Mouse (Mus musculus) embryonic stem cell, embryonic (primary cell): ENCODE data around the gene Eif4e3.

ENCODE experiments used
- CTCF ChIA-PET, 4 experiments: fragments of 300-600 bp in 2 of 4; fragments of 350-600 bp in 2 of 4; sonication (Branson Sonifier 250); formaldehyde crosslinking; loops; one replicate each; lab custom pipeline; 2022; ENCODE audit warnings: inconsistent platforms in 2 of 4; lab: Charles Lee
- POLR2A ChIA-PET, 4 experiments: fragments of 300-600 bp in 2 of 4; fragments of 350-600 bp in 2 of 4; sonication (Branson Sonifier 250); formaldehyde crosslinking; loops; one replicate each; lab custom pipeline; 2022; ENCODE audit warnings: antibody characterized with exemption in 4 of 4, inconsistent platforms in 1 of 4; lab: Charles Lee

The Eif4e3 gene

DNA sequence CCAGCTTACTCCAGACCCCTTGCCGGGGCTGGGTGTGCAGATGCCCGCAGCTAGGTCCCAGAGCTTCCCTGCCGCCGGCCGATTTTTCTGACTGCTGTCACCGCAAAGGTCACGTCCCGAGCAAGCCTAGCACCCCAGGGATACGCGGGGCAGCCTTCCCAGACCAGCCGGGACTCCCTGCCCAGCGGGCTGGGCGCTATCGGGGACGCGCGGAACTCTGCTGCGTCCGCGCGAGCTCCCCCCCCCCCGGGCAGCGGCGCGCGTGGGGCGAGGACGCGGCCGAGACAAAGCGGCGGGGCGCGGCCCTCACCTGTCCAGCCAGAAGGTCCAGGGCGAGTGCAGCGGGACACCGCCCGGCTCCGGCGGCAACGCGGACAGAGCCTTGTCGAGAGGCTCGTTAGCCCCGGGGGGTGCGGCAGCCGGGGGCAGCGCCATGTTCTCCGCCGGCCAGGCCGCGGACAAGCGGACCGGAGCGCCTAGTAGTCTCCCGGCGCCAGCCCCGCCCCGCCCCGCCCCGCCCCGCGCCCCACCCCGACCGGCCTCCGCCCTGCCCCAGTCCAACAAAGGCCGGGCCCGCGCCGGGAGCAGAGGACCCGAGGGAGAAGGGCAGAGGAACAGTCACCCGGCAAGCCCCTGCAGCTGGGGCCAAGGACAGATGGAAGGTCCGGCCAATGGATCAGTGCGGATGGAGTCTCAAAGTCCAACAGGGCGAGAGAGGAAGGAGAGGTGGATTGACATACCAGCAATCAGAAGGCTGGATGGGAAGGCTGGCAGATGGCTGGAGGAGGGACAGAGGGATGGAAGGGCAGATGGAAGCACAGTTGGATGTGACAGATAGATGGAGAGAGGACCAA lies at the start of gene Eif4e3, which contains the start of gene Gm20696:
Gene Eif4e3 (minus strand): TSS at position 454 of the 854 bp plus-strand sequence.
Gene Gm20696 (minus strand): TSS at position 480 of the 854 bp plus-strand sequence.
- ChIA-PET CTCF (interaction anchor here in 3 of 4 experiments (0.6 to 1.6 kb wide), 5 partner anchors 18 to 313 kb away, joined by 3 to 5 read pairs (median 3); partner anchors contain the start of gene Gpr27 (in 1 of the 3)), POLR2A (interaction anchor here in 2 of 4 experiments (0.6 to 1.1 kb wide), 3 partner anchors 18 to 151 kb away, joined by 3 read pairs; no protein-coding TSS in a partner anchor)

DNA sequence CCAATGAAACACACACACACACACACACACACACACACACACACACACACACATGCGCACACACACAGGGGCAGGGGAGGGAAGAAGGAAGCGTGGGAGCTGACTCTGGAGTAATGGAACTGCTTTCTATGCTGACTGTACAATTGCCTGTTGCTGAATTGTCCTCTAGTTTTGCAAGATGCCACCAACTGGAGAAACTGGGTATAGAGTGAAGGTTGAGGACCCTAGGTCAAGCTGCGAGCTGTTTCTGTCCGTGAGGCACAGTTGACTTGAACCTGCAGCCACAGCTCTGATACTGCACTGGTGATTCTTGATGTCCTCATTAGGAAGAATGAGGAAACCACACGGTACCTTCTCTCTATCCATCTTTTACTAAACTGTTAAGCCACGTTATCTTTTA lies 49.3 kb upstream of the Eif4e3 start:
- CTCF ChIA-PET, result interaction anchor here (0.5 to 1.0 kb wide), 6 partner anchors 27 to 1539 kb away, joined by 3 to 5 read pairs (median 4); no protein-coding TSS in a partner anchor
- POLR2A ChIA-PET, result interaction anchor here in 2 of 4 experiments (0.6 kb wide), 2 partner anchors 24 to 1661 kb away, joined by 3 read pairs; no protein-coding TSS in a partner anchor

DNA sequence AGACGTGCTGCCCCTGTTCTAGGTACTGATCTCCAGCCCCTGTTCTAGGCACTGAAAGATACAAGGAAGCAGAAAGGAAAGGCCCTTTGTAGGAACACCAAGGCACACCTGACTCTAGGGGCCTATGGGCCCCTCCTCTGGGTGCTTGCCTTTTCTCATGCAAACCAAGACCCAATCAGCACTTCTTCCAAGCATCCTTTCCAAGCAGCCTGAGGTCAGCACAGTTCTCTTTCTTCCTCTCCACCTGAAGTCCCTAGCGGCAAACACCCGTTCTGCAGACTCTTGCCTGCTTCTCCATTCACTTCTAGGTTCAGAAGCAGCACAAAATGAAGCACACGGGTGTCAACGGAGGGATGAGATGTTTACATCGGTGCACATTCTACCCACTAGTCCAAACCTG lies 48.6 kb upstream of the Eif4e3 start:
- ChIA-PET POLR2A (interaction anchor here in 2 of 4 experiments (0.6 kb wide), 3 partner anchors 23 to 133 kb away, joined by 3 to 4 read pairs (median 3); no protein-coding TSS in a partner anchor), CTCF (interaction anchor here in 3 of 4 experiments (0.5 to 1.0 kb wide), 5 partner anchors 26 to 512 kb away, joined by 3 to 5 read pairs (median 3); no protein-coding TSS in a partner anchor)

DNA sequence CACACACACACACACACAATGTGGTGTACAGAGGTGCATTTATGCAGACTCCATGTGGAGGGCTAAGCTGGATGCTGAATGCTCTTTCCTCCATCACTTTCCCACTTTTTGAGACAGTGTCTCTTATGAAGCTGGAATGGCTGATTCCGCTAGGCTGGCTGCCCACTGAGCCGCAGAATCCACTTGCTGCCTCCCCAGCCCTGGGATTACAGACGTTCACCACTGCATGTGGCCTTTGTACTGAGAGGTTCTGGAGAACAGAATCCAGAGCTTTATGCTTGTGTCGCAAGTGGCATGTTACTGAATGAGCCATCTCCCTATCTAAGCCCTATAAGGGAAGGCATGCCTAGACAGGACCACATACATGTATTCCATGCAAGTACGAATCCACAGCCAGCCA lies 46.7 kb upstream of the Eif4e3 start:
- CTCF ChIA-PET, result interaction anchor here in 1 of 4 experiments (0.6 kb wide), 2 partner anchors 41 to 352 kb away, joined by 3 read pairs; no protein-coding TSS in a partner anchor
- POLR2A ChIA-PET, result no interaction called here

DNA sequence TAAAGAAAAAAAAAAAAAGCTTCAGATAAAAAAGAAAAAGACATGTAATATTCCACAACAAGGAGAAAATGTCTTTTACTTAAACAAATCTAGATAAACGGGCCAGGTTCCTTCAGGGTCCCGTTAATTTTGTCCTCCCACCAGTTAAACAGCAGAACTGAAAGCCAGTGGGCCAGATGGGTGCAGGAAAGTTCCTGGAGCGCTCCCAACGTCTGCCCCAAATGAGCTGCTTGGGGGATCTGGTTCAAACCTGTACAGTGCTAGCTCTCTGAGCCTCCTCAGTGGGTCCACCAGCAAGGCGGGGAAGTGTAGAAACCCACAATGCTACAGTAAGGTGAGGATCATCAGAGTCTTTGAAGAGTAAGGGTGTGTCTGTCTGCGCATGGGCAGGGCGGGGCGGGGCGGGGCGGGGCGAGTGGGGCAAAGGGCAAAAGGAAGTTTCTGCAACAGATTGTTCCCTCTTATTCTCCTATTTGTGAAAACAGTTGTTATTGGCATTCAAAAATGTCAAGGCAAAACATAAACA lies 45.1 kb upstream of the Eif4e3 start:
- ChIA-PET CTCF (interaction anchor here in 1 of 4 experiments (0.6 to 0.7 kb wide), 3 partner anchors 8 to 301 kb away, joined by 3 read pairs; no protein-coding TSS in a partner anchor), POLR2A (interaction anchor here in 2 of 4 experiments (0.5 to 1.0 kb wide), 2 partner anchors 15 to 566 kb away, joined by 3 read pairs; no protein-coding TSS in a partner anchor)

DNA sequence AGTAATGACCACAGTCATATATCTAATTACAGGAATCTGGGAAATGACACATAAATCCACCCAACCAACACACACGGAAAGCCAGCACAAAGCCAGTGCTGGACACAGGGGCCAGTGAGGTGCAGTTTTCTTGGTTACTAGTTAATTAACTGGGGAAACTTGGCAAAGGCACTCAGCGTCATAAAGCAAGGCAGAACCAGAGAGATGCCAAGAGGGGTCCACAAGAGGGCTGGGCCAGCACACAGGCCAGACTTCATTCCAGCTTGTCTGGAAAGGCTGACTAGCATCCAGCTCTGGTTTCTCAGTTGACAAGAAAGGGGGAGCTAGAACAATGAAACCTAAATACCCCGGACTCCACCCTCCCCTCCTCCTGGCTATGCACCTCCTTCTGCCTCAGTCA lies 33.9 kb upstream of the Eif4e3 start:
- CTCF ChIA-PET, result no interaction called here
- POLR2A ChIA-PET, result no interaction called here

DNA sequence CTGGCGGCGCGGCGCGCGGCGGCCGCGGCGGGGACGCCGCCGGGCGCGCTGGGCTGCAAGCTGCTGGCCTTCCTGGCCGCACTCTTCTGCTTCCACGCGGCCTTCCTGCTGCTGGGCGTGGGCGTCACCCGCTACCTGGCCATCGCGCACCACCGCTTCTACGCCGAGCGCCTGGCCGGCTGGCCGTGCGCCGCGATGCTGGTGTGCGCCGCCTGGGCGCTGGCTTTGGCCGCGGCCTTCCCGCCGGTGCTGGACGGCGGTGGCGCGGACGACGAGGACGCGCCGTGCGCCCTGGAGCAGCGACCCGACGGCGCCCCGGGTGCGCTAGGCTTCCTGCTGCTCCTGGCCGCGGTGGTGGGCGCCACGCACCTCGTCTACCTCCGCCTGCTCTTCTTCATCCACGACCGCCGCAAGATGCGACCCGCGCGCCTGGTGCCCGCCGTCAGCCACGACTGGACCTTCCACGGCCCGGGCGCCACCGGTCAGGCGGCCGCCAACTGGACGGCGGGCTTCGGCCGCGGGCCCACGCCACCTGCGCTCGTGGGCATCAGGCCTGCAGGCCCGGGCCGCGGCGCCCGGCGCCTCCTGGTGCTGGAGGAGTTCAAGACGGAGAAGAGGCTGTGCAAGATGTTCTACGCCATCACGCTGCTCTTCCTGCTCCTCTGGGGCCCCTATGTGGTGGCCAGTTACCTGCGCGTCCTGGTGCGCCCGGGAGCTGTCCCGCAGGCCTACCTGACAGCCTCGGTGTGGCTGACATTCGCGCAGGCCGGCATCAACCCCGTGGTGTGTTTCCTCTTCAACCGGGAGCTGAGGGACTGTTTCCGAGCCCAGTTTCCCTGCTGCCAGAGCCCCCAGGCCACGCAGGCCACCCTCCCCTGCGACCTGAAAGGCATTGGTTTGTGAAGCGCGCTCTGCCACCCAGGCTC lies 26.6 kb upstream of the Eif4e3 start:
- CTCF ChIA-PET, result interaction anchor here in 1 of 4 experiments (0.5 kb wide), 1 partner anchor 26 kb away, joined by 3 read pairs; the partner anchor contains the start of genes Eif4e3 and Gm20696

GRCm38 (mm10) chr6:99692206-99692915 lies 25.8 kb upstream of the Eif4e3 start, which contains the start of gene Gpr27:
Gene Gpr27, plus strand, starts transcription at chr6:99692679.
- POLR2A ChIA-PET, result interaction anchor here in 2 of 4 experiments (0.5 to 1.0 kb wide), 3 partner anchors 23 to 1141 kb away, joined by 3 to 4 read pairs (median 3); partner anchors contain the start of gene Ppp4r2 (in 1 of the 2)
- CTCF ChIA-PET, result interaction anchor here in 2 of 4 experiments (0.5 to 0.7 kb wide), 2 partner anchors 8 to 26 kb away, joined by 3 read pairs; partner anchors contain the start of genes Eif4e3 (in 1 of the 2) and Gm20696 (in 1 of the 2)

More for the DNA sequence above, 26.6 kb upstream of the Eif4e3 start:
- POLR2A ChIA-PET, result interaction anchor here (0.6 to 1.0 kb wide), 4 partner anchors 107 to 1140 kb away, joined by 3 to 4 read pairs (median 4); partner anchors contain the start of gene Ppp4r2 (in 1 of the 4)

- POLR2A ChIA-PET, result interaction anchor here in 2 of 4 experiments (0.5 to 1.0 kb wide), 3 partner anchors 24 to 1141 kb away, joined by 3 to 4 read pairs (median 3); partner anchors contain the start of gene Ppp4r2 (in 1 of the 2)
- CTCF ChIA-PET, result interaction anchor here in 1 of 4 experiments (0.7 kb wide), 1 partner anchor 8 kb away, joined by 3 read pairs; no protein-coding TSS in a partner anchor
Observed at GRCm38 (mm10) chr6:99691666-99692205, 25.2 kb upstream of the Eif4e3 start.

GRCm38 (mm10) chr6:99688513-99688912 lies 21.9 kb upstream of the Eif4e3 start:
- ChIA-PET CTCF (interaction anchor here in 1 of 4 experiments (0.6 kb wide), 1 partner anchor 27 kb away, joined by 4 read pairs; no protein-coding TSS in a partner anchor), POLR2A (no interaction called here)

DNA sequence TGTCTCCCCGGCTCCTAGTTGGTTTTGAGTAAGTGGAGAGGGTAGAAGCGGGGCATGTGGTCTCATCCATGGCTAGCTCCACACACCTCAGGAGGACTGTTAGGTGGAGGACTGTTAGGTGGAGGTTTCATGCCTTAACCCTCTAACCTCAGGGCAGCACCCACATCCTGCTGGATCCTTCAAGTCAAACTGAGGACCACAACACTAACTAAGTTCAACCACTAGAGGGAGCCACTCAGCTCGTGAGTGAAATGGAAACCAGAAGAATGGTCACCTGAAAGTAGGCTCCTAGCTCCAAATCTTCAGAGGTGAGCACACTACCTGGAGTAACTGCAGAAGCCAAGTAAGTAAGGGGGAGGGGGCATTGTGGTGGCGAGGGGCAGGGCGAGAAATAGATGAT lies 18.3 kb upstream of the Eif4e3 start:
- ChIA-PET CTCF (interaction anchor here (0.5 to 2.6 kb wide), 29 partner anchors 11 to 1301 kb away, joined by 3 to 19 read pairs (median 3); partner anchors contain the start of genes Eif4e3 (in 2 of the 4) and Gm20696 (in 2 of the 4)), POLR2A (interaction anchor here in 1 of 4 experiments (0.6 to 1.4 kb wide), 2 partner anchors 19 to 1025 kb away, joined by 3 read pairs; no protein-coding TSS in a partner anchor)

DNA sequence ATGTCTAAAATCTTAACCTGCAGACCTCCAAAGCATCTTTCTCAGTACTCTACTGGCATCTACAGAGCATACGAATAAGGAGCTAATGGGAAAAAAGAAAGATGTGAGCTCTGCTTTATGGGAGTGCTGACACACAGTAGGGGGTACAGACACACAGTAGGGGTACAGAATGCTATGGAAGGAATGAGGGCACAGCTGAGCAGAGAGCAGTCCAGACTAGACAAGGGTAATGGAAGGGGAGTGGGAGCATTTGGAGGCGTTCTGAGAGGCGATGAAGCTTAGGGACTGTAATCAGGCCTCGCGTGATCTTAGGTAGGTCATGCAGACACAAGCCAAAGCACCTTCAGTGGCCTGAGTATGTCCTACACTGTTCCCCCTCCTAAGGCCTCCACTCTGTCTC lies 17.4 kb upstream of the Eif4e3 start:
- CTCF ChIA-PET, result interaction anchor here (0.6 to 2.6 kb wide), 15 partner anchors 8 to 140 kb away, joined by 3 to 19 read pairs (median 4); partner anchors contain the start of genes Eif4e3 (in 1 of the 4) and Gm20696 (in 1 of the 4)
- POLR2A ChIA-PET, result interaction anchor here in 1 of 4 experiments (1.4 kb wide), 1 partner anchor 18 kb away, joined by 3 read pairs; no protein-coding TSS in a partner anchor

DNA sequence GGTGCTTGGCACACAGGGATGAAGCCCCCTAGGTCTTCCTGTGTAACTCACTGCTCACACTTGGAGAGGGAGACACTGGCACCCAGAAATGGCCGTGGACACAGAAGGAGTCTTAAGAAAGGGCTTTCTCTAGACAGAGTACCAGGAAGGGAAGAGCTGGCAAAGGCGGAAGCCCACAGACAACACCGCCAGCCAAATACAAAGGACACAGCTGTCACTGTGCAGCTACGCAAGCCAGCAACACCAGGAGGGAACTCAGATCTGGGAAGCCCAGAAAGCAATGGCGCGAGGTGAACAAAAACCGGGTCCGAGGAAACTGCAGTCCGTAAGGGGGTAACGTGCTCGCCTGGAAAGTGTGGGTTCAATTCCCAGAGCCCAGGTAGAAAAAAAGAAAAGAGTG lies 11.5 kb upstream of the Eif4e3 start:
- CTCF ChIA-PET, result no interaction called here
- POLR2A ChIA-PET, result no interaction called here

- ChIA-PET POLR2A (no interaction called here), CTCF (no interaction called here)
Observed at GRCm38 (mm10) chr6:99677325-99677724, 10.8 kb upstream of the Eif4e3 start.

DNA sequence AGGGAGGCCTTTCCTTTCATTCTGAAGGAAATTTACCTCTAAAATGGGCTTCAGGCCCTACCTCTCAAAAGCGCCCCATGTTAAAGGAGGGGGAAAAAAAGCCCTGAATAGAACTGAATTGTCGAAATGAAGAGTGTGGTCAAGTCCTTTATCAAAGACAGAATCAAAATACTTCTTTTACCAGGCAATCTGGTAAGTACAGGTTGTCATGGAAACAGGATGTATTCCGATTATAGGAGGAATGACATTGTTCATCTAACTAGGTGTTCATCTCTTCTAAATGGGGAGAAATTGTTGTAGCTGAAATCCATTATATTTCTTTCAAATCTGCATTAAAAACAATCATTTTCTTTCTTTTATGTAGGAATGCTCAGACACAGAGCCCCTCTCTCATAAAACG lies 7.9 kb upstream of the Eif4e3 start:
- ChIA-PET CTCF (no interaction called here), POLR2A (no interaction called here)

DNA sequence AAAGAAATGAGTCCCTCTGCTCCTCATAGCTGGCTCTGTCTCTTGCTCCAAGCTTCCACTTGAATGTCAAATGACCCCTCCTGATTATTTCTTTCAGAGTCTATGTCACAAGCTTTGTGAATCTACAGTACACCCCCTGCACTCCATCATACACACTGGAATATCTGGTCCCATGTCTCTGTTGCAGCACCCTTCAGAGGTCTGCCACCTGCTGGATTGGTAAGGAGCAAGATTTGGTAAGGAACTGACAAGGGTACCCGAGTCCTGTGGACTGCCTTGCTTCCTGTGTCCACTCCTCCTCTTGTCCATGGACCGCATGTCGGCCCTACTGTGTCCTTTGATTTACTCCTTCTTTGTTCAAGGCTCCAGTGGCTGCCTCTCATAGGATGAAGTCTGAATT lies 5.2 kb upstream of the Eif4e3 start:
- ChIA-PET POLR2A (no interaction called here), CTCF (interaction anchor here in 2 of 4 experiments (0.6 to 1.2 kb wide), 3 partner anchors 12 to 729 kb away, joined by 3 to 5 read pairs (median 4); no protein-coding TSS in a partner anchor)
